Comparison of ENCODE assay signal across 25 mouse cellular contexts in the genomic region with DNA sequence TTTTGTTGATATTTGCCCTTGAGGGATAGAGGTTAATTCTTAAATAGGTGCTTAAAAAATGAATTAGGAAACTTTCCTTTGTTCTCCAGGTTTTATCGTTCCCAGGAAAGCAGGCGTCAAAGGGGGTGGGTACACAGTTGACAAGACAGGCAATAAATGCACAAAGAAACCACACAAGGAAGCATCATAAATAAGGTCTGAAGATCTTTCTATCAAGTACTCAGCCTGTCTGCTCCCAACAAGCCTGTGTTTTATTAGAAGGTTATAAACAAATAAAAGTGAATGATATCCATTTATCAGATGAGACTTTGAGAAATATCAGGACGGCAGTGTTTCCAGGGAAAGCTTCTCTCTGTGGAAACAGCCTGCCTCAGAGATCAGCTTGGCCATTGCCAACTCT. TPM values are rescaled to one million over a fixed set of nuclear protein-coding genes. Genes with fewer than 3 reads are reported as not detected.
"Had no signal": no experiment of that assay in that cellular context is flagged by ENCODE, and none has a peak within 500 bp of the region (broad histone marks: within the 10 kb centered on the region; RNA-seq: fewer than 3 reads in every experiment).

No protein-coding gene starts in this region.

- H3K9me3 ChIP-seq: heart, embryonic 15.5 days; hindbrain, embryonic 13.5 days; hindbrain, embryonic 15.5 days; limb, embryonic 10.5 days; limb, embryonic 12.5 days had no signal

- H3K9ac ChIP-seq: heart, embryonic 13.5 days; heart, embryonic 15.5 days; hindbrain, embryonic 13.5 days; hindbrain, embryonic 15.5 days; limb, embryonic 12.5 days; liver, embryonic 12.5 days had no signal

- H3K36me3 ChIP-seq: heart, embryonic 13.5 days; heart, embryonic 15.5 days; hindbrain, embryonic 13.5 days; hindbrain, embryonic 15.5 days; limb, embryonic 10.5 days; limb, embryonic 12.5 days; liver, embryonic 12.5 days had no signal

- H3K4me1 ChIP-seq: heart, embryonic 13.5 days; heart, embryonic 15.5 days; hindbrain, embryonic 13.5 days; hindbrain, embryonic 15.5 days; limb, embryonic 10.5 days; limb, embryonic 12.5 days; liver, embryonic 12.5 days had no signal

- ATAC-seq: hindbrain, postnatal 0 days; liver, embryonic 12.5 days had no signal

- H3K27ac ChIP-seq: heart, adult 2 months; heart, embryonic 13.5 days; heart, embryonic 15.5 days; hindbrain, embryonic 13.5 days; hindbrain, embryonic 15.5 days; hindbrain, postnatal 0 days; layer of hippocampus, adult 2 months; left cerebral cortex, adult 2 months; limb, embryonic 10.5 days; limb, embryonic 12.5 days; liver, embryonic 12.5 days had no signal

- H3K4me3 ChIP-seq: heart, adult 2 months; heart, embryonic 13.5 days; heart, embryonic 15.5 days; hindbrain, embryonic 13.5 days; hindbrain, embryonic 15.5 days; layer of hippocampus, adult 2 months; left cerebral cortex, adult 2 months; limb, embryonic 10.5 days; limb, embryonic 12.5 days; liver, embryonic 12.5 days had no signal

- H3K4me2 ChIP-seq: heart, embryonic 11.5 days; heart, embryonic 13.5 days; heart, embryonic 15.5 days; hindbrain, embryonic 13.5 days; hindbrain, embryonic 15.5 days; limb, embryonic 12.5 days; liver, embryonic 12.5 days had no signal

- H3K27me3 ChIP-seq: heart, embryonic 13.5 days; heart, embryonic 15.5 days; hindbrain, embryonic 13.5 days; hindbrain, embryonic 15.5 days; limb, embryonic 12.5 days; liver, embryonic 12.5 days had no signal

- DNase-seq: gastrocnemius, postnatal 14 days; gastrocnemius, postnatal 36 days; heart, adult 11 months; heart, adult 2 months; heart, postnatal 14 days; heart, postnatal 36 days; kidney, adult 18-20 months; kidney, adult 8-10 months; kidney, postnatal 10 days; kidney, postnatal 25 days; kidney, postnatal 4 days had no signal

RNA-seq across cellular contexts. Expression of gene Capn13, which starts 33.3 kb away (rescaled TPM):
- polyA plus RNA-seq: heart, embryonic 11.5 days; heart, embryonic 13.5 days; heart, postnatal 0 days; hindbrain, embryonic 11.5 days; hindbrain, embryonic 13.5 days; limb, embryonic 10.5 days; limb, embryonic 12.5 days; limb, embryonic 14.5 days; liver, embryonic 12.5 days had no signal
